Mouse (Mus musculus) MEL (cell line): ENCODE data around the gene Dlgap3. TPM values are rescaled to one million over a fixed set of nuclear protein-coding genes. Genes with fewer than 3 reads are reported as not detected.

Experiments
- DNase-seq: peaks from one replicate; pipeline ENCODE4 v3.0.0; 2011; ENCODE audit warnings: low read depth, low spot score
- H3K27ac ChIP-seq: 2 replicates; pipeline ENCODE4 v1.5.1; 2012; ENCODE audit warnings: low read depth, mild to moderate bottlenecking, control low read depth, low read length, moderate library complexity; ENCODE audit not compliant: control insufficient read depth
- H3K27me3 ChIP-seq, 2 experiments: fragments of 150-350 bp in 1 of 2; sonication (generic) in 1 of 2; 2 replicates each; pipeline ENCODE4 v1.6.1; 2012; ENCODE audit warnings: low read length in 2 of 2, mild to moderate bottlenecking in 2 of 2, improper control_type of control experiment in 1 of 2, moderate library complexity in 1 of 2; ENCODE audit not compliant: insufficient read depth in 2 of 2, control insufficient read depth in 1 of 2
- H3K36me3 ChIP-seq, 2 experiments: 2 replicates each; pipeline ENCODE4 v1.6.1; 2012 to 2014; ENCODE audit warnings: low read length in 2 of 2, improper control_type of control experiment in 1 of 2, inconsistent platforms in 1 of 2, mild to moderate bottlenecking in 1 of 2; ENCODE audit not compliant: insufficient read depth in 2 of 2, control insufficient read depth in 1 of 2
- H3K4me1 ChIP-seq, 2 experiments: fragments of 150-350 bp in 1 of 2; sonication (generic) in 1 of 2; 2 replicates each; pipeline ENCODE4 v1.6.1; 2012; ENCODE audit warnings: low read length in 2 of 2, improper control_type of control experiment in 1 of 2, mild to moderate bottlenecking in 1 of 2; ENCODE audit not compliant: insufficient read depth in 2 of 2, control insufficient read depth in 1 of 2
- H3K4me3 ChIP-seq, 2 experiments: fragments of 150-350 bp in 1 of 2; sonication (generic) in 1 of 2; 2 replicates each; pipeline ENCODE4 v1.5.1; 2012; ENCODE audit warnings: low read depth in 2 of 2, low read length in 2 of 2, mild to moderate bottlenecking in 2 of 2, moderate library complexity in 2 of 2, control low read depth in 1 of 2, improper control_type of control experiment in 1 of 2; ENCODE audit not compliant: control insufficient read depth in 1 of 2, insufficient read depth in 1 of 2
- H3K79me2 ChIP-seq: 2 replicates; pipeline ENCODE4 v1.6.1; 2012; ENCODE audit warnings: mild to moderate bottlenecking, low read length, moderate library complexity; ENCODE audit not compliant: control insufficient read depth, poor library complexity, insufficient read depth
- H3K9ac ChIP-seq: 2 replicates; pipeline ENCODE4 v1.6.1; 2012; ENCODE audit warnings: low read depth, mild to moderate bottlenecking, control low read depth, low read length, moderate library complexity; ENCODE audit not compliant: control insufficient read depth, poor library complexity, severe bottlenecking
- H3K9me3 ChIP-seq: fragments of 150-350 bp; sonication (generic); replicated peaks from 2 replicates; pipeline ENCODE4 v1.6.1; 2012; ENCODE audit warnings: mild to moderate bottlenecking, low read length, improper control_type of control experiment, moderate library complexity; ENCODE audit not compliant: insufficient read depth
- BHLHE40 ChIP-seq: IDR thresholded peaks from 2 replicates; pipeline ENCODE4 v1.6.1; 2012; ENCODE audit warnings: low read depth, mild to moderate bottlenecking, inconsistent platforms, low read length, improper control_type of control experiment, borderline replicate concordance
- CTCF ChIP-seq, 3 experiments: IDR thresholded peaks in 2 of 3; conservative IDR thresholded peaks in 1 of 3; 2 replicates each; pipeline ENCODE4 v1.5.1; 2011 to 2012; ENCODE audit warnings: low read length in 3 of 3, low read depth in 2 of 3, mild to moderate bottlenecking in 2 of 3, improper control_type of control experiment in 1 of 3, inconsistent platforms in 1 of 3, mixed read lengths in 1 of 3, moderate library complexity in 1 of 3; ENCODE audit not compliant: control insufficient read depth in 1 of 3, insufficient read depth in 1 of 3, poor library complexity in 1 of 3, severe bottlenecking in 1 of 3
- GABPA ChIP-seq: IDR thresholded peaks from 2 replicates; pipeline ENCODE4 v1.6.1; 2012; ENCODE audit warnings: low read depth, mild to moderate bottlenecking, inconsistent platforms, low read length, improper control_type of control experiment, moderate library complexity
- GATA1 ChIP-seq: IDR thresholded peaks from 2 replicates; pipeline ENCODE4 v1.6.1; 2011; ENCODE audit warnings: low read depth, low read length, improper control_type of control experiment
- JUND ChIP-seq: IDR thresholded peaks from 2 replicates; pipeline ENCODE4 v1.6.1; 2011; ENCODE audit warnings: low read depth, mild to moderate bottlenecking, improper control_type of control experiment, low read length
- KAT2A ChIP-seq: conservative IDR thresholded peaks from 2 replicates; pipeline ENCODE4 v1.6.1; 2012; ENCODE audit warnings: low read depth, low read length, improper control_type of control experiment, inconsistent platforms
- MAFK ChIP-seq: IDR thresholded peaks from 2 replicates; pipeline ENCODE4 v1.6.1; 2011; ENCODE audit warnings: low read depth, mild to moderate bottlenecking, low read length, improper control_type of control experiment, borderline replicate concordance
- MEF2A ChIP-seq: IDR thresholded peaks from 2 replicates; pipeline ENCODE4 v1.6.1; 2014; ENCODE audit warnings: low read depth, mild to moderate bottlenecking, inconsistent platforms, low read length, improper control_type of control experiment; ENCODE audit not compliant: poor library complexity, insufficient replicate concordance, severe bottlenecking; ENCODE audit errors: extremely low read depth
- POLR2AphosphoS2 ChIP-seq: IDR thresholded peaks from 2 replicates; pipeline ENCODE4 v1.6.1; 2011; ENCODE audit warnings: low read length, improper control_type of control experiment
- RAD21 ChIP-seq: IDR thresholded peaks from 2 replicates; pipeline ENCODE4 v1.6.1; 2011; ENCODE audit warnings: mild to moderate bottlenecking, low read depth, low read length, improper control_type of control experiment
- SMC3 ChIP-seq: IDR thresholded peaks from 2 replicates; pipeline ENCODE4 v1.6.1; 2011; ENCODE audit warnings: low read depth, low read length, improper control_type of control experiment
- USF1 ChIP-seq: IDR thresholded peaks from 2 replicates; pipeline ENCODE4 v1.6.1; 2014; ENCODE audit warnings: low read depth, mild to moderate bottlenecking, inconsistent platforms, low read length, improper control_type of control experiment, moderate library complexity
- ZC3H11A ChIP-seq: IDR thresholded peaks from 2 replicates; pipeline ENCODE4 v1.6.1; 2012; ENCODE audit warnings: low read depth, mild to moderate bottlenecking, inconsistent platforms, low read length, improper control_type of control experiment
- ZKSCAN1 ChIP-seq: IDR thresholded peaks from 2 replicates; pipeline ENCODE4 v1.6.1; 2012; ENCODE audit warnings: low read depth, mild to moderate bottlenecking, inconsistent platforms, low read length, improper control_type of control experiment, moderate library complexity
- ZMIZ1 ChIP-seq: IDR thresholded peaks from 2 replicates; pipeline ENCODE4 v1.6.1; 2012; ENCODE audit warnings: low read depth, mild to moderate bottlenecking, inconsistent platforms, low read length, improper control_type of control experiment, moderate library complexity
- polyA plus RNA-seq, 2 experiments: library from polyadenylated mRNA; stranded (reverse) in 1 of 2; unstranded in 1 of 2; fragments of >175 nt in 1 of 2; fragments of >200 nt in 1 of 2; gene quantifications; 2 replicates each; pipeline versions ENCODE4 v1.2.1 to v1.2.4; 2012; ENCODE audit warnings: low replicate concordance in 2 of 2, low read depth in 1 of 2; ENCODE audit not compliant: insufficient read length in 2 of 2, insufficient read depth in 1 of 2, missing spikeins in 1 of 2
- total RNA-seq: library from RNA; depleted of rRNA; stranded (reverse); fragments of 300-350 nt; gene quantifications from 2 replicates; pipeline ENCODE4 v1.2.3, GENCODE M21; 2012; rRNA removed

Gene Dlgap3
- total RNA-seq (not detected in 2 replicates), polyA plus RNA-seq (not detected)

GRCm38 (mm10) chr4:127168914-127169345 lies at the start of gene Dlgap3:
TSS of gene Dlgap3 (plus strand) at chr4:127169204.
- H3K36me3 ChIP-seq = no peaks in the 10 kb centered on the region

DNA sequence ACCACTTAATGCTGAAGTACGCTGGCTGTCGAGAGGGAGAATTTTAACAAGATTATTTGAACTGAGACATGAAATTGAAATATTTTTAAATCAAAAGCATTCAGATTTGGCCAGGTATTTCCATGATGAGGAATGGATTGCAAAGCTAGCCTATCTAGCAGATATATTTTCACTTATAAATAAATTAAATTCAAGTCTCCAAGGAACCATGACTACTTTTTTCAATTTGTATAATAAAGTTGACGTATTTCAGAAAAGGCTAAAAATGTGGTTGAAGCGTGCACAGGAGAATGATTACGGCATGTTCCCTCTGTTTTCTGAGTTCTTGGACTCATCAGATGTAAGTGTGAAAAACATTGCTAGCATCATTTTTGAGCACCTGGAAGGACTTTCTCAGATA lies 45.6 kb upstream of the Dlgap3 start, which contains the start of gene Tmem35b:
Gene Tmem35b, plus strand, starts transcription at position 301 of the 400 bp plus-strand sequence.
- TF ChIP-seq MAFK = no peak
- TF ChIP-seq USF1 = no peak
- no peak for TF ChIP-seq GABPA
- no peak for TF ChIP-seq POLR2AphosphoS2
- no peak for TF ChIP-seq ZMIZ1
- TF ChIP-seq ZKSCAN1 = no peak
- no peak for TF ChIP-seq GATA1
- no peak for TF ChIP-seq KAT2A
- TF ChIP-seq BHLHE40 = no peak
- no peak for TF ChIP-seq SMC3
- no peak for TF ChIP-seq JUND
- no peak for TF ChIP-seq ZC3H11A
- TF ChIP-seq RAD21 = no peak
- no peak for TF ChIP-seq MEF2A
- H3K36me3 ChIP-seq = no peaks in the 10 kb centered on the region
- no peak for DNase-seq
- H3K9ac ChIP-seq = no peak within 1 kb of the TSS
- H3K79me2 ChIP-seq = no peaks in the 10 kb centered on the region; the same call in 1 of the 2 replicates
- H3K27me3 ChIP-seq = no peaks in the 10 kb centered on the region; a peak in 1 of 4 replicates
- no peak within 1 kb of the TSS for H3K27ac ChIP-seq
- H3K4me1 ChIP-seq = no peaks in the 10 kb centered on the region
- no peak within 1 kb of the TSS for H3K4me3 ChIP-seq
- no peaks in the 10 kb centered on the region for H3K9me3 ChIP-seq

More at GRCm38 (mm10) chr4:127168914-127169345, at the start of gene Dlgap3:
- H3K4me3 ChIP-seq = no peak within 1 kb of the TSS
- no peaks in the 10 kb centered on the region for H3K79me2 ChIP-seq
- TF ChIP-seq KAT2A = no peak
- TF ChIP-seq SMC3 = no peak
- no peak for TF ChIP-seq CTCF (IDR thresholded peaks at IDR 0.05 in 2 of 3, conservative IDR thresholded peaks at IDR 0.05 in 1 of 3; ENCODE audit: control insufficient read depth in 1 of 3, insufficient read depth in 1 of 3, low read depth in 2 of 3, low read length in 3 of 3, poor library complexity in 1 of 3, severe bottlenecking in 1 of 3)
- no peak for TF ChIP-seq ZKSCAN1
- H3K27me3 ChIP-seq = no peaks in the 10 kb centered on the region
- no peaks in the 10 kb centered on the region for H3K4me1 ChIP-seq
- H3K9ac ChIP-seq = no peak within 1 kb of the TSS
- DNase-seq = no peak
- H3K27ac ChIP-seq = no peak within 1 kb of the TSS
- H3K9me3 ChIP-seq = no peaks in the 10 kb centered on the region
